Mouse (Mus musculus) embryonic fibroblast, embryonic 13.5 days (primary cell): ENCODE measurements around the gene Atp6v1fnb.

Source experiments
- CTCF ChIP-seq: IDR thresholded peaks from 2 replicates; pipeline ENCODE4 v1.5.1; 2011; ENCODE audit warnings: mild to moderate bottlenecking, control low read depth, low read length, moderate library complexity, borderline replicate concordance; ENCODE audit not compliant: insufficient read depth
- POLR2A ChIP-seq: IDR thresholded peaks from 2 replicates; pipeline ENCODE4 v1.6.1; 2011; ENCODE audit warnings: low read depth, mild to moderate bottlenecking, control low read depth, low read length, moderate library complexity

DNA sequence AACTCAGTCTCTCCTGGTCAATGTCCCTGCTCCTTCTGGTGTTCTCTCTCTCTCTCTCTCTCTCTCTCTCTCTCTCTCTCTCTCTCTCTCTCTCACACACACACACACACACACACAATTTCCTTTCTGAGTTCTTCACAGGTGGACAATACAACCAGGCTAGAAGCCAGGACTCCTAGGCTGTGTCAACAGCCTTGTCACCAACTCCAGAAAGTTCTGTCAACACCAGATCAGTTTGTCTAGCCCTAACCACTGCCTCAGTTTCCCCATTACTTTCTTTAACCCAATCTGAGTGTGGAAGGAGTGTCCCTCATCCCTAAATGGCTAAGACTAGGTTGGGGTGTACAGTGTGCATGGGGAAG, 38.6 kb upstream of the Atp6v1fnb start:
- TF ChIP-seq POLR2A (no peak), CTCF (no peak)
